Mouse (Mus musculus): ENCODE data around the gene Gpd1l. TPM values are rescaled to one million over a fixed set of nuclear protein-coding genes. Genes with fewer than 3 reads are reported as not detected.
"Not testable (repeated sequence)": the region's sequence is repeated elsewhere in the genome, so short reads cannot be mapped to it uniquely, and the experiment has no call there.

Gene Gpd1l
- total RNA-seq (2021): 10 to 100 TPM; 76.8 to 81.1 TPM
- long read RNA-seq, experiment 1, full-length matches to known transcripts: 36 of 70 reads
- long read RNA-seq, experiment 1, partial matches to known transcripts: 1 of 70 reads
- long read RNA-seq, experiment 1, other reads (novel, unspliced or antisense): 33 of 70 reads
- long read RNA-seq, experiment 2, full-length matches to known transcripts: 23 of 71 reads
- long read RNA-seq, experiment 2, partial matches to known transcripts: 6 of 71 reads
- long read RNA-seq, experiment 2, other reads (novel, unspliced or antisense): 42 of 71 reads

GRCm38 (mm10) chr9:114933723-114934171 is at the start of gene Gpd1l:
Gene Gpd1l, minus strand, starts transcription at chr9:114933987.
- peak; percentile 94 to 97 for DNase-seq (ENCODE audit: low spot score in 2 of 2)

- DNase-seq (ENCODE audit: low spot score in 2 of 2): no peak
Measured at GRCm38 (mm10) chr9:114982689-114983360, 49.0 kb upstream of the Gpd1l start, which contains the start of gene Rps27rt. Gene Rps27rt, minus strand, starts transcription at chr9:114982739.

GRCm38 (mm10) chr9:114979969-114980368 is 46.2 kb upstream of the Gpd1l start:
- DNase-seq (ENCODE audit: low spot score in 2 of 2): no peak

- peak; percentile 63 to 73 for DNase-seq (ENCODE audit: low spot score in 2 of 2)
Measured at GRCm38 (mm10) chr9:114978281-114979111, 44.7 kb upstream of the Gpd1l start, which contains the start of gene Osbpl10. Gene Osbpl10, plus strand, starts transcription at chr9:114978569.

GRCm38 (mm10) chr9:114977461-114978280 is 43.9 kb upstream of the Gpd1l start:
- DNase-seq (ENCODE audit: low spot score in 2 of 2): peak; percentile 27 to 37

GRCm38 (mm10) chr9:114966286-114966685 is 32.5 kb upstream of the Gpd1l start:
- DNase-seq (ENCODE audit: low spot score in 2 of 2): not testable (repeated sequence)

GRCm38 (mm10) chr9:114964093-114964492 is 30.3 kb upstream of the Gpd1l start:
- no peak for DNase-seq (ENCODE audit: low spot score in 2 of 2)

- DNase-seq (ENCODE audit: low spot score in 2 of 2): no peak
Measured at GRCm38 (mm10) chr9:114960844-114961243, 27.1 kb upstream of the Gpd1l start.

GRCm38 (mm10) chr9:114960043-114960789 is 26.4 kb upstream of the Gpd1l start:
- no peak for DNase-seq (ENCODE audit: low spot score in 2 of 2)

- DNase-seq (ENCODE audit: low spot score in 2 of 2): no peak
Measured at GRCm38 (mm10) chr9:114956945-114957344, 23.2 kb upstream of the Gpd1l start.

GRCm38 (mm10) chr9:114955340-114955739 is 21.6 kb upstream of the Gpd1l start:
- DNase-seq (ENCODE audit: low spot score in 2 of 2): no peak

GRCm38 (mm10) chr9:114952866-114953265 is 19.1 kb upstream of the Gpd1l start:
- DNase-seq (ENCODE audit: low spot score in 2 of 2): no peak

- DNase-seq (ENCODE audit: low spot score in 2 of 2): no peak
Measured at GRCm38 (mm10) chr9:114948395-114948794, 14.6 kb upstream of the Gpd1l start.

- DNase-seq (ENCODE audit: low spot score in 2 of 2): no peak
Measured at GRCm38 (mm10) chr9:114945576-114945975, 11.8 kb upstream of the Gpd1l start.

GRCm38 (mm10) chr9:114944642-114945041 is 10.9 kb upstream of the Gpd1l start:
- DNase-seq (ENCODE audit: low spot score in 2 of 2): no peak

- DNase-seq (ENCODE audit: low spot score in 2 of 2): no peak
Measured at GRCm38 (mm10) chr9:114936687-114937086, 2.9 kb upstream of the Gpd1l start.

- DNase-seq (ENCODE audit: low spot score in 2 of 2): no peak
Measured at GRCm38 (mm10) chr9:114935321-114935720, 1.5 kb upstream of the Gpd1l start.

- no peak for DNase-seq (ENCODE audit: low spot score in 2 of 2)
Measured at GRCm38 (mm10) chr9:114934231-114934630, 444 bp upstream of the Gpd1l start.

- DNase-seq (ENCODE audit: low spot score in 2 of 2): no peak
Measured at GRCm38 (mm10) chr9:114933037-114933722, 607 bp downstream of the Gpd1l start.

All from layer of hippocampus, postnatal 14 days (tissue).